Mouse (Mus musculus) ES-Bruce4 (cell line): Measurements from ENCODE around the gene Mbd4.

Experiments used
- CTCF ChIP-seq: IDR thresholded peaks from one replicate; pipeline ENCODE4 v1.8.1; 2011; ENCODE audit warnings: low read depth, low read length
- POLR2A ChIP-seq: IDR thresholded peaks from one replicate; pipeline ENCODE4 v1.8.1; 2011; ENCODE audit warnings: low read length; ENCODE audit not compliant: insufficient read depth

DNA sequence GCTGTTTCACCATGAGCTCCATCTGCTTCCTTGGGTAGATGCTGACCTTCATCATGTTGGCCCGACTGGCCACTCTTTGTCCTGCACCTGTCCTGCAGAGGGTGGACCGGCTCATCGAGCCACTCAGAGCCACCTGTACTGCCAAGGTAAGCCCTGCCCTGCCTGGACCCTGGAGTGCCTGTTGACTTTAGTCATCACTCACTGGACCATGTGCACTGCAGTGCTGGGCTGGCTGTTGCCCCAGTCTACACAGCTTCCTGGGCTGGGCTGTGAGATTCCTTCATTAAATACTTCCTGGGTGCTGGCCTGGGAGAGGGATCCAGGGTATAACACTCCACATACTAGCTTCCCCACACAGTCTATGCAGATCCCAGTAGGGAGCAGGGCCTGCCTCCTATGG lies 51.4 kb downstream of the Mbd4 start:
- TF ChIP-seq POLR2A = no peak
- no peak for TF ChIP-seq CTCF
